Mouse (Mus musculus) CH12.LX (cell line): ENCODE results near the gene Pdzph1. TPM values are rescaled to one million over a fixed set of nuclear protein-coding genes. Genes with fewer than 3 reads are reported as not detected.

Experiments
- DNase-seq: peaks from one replicate; pipeline ENCODE4 v3.0.0-alpha.2; 2013; ENCODE audit errors: extremely low read depth
- H3K27ac ChIP-seq: 2 replicates; pipeline ENCODE4 v1.5.1; 2012; ENCODE audit warnings: low read depth, mild to moderate bottlenecking, control low read depth, moderate library complexity; ENCODE audit not compliant: insufficient read depth
- H3K27me3 ChIP-seq: replicated peaks from 2 replicates; pipeline ENCODE3; 2012; ENCODE audit warnings: inconsistent platforms
- H3K36me3 ChIP-seq, 2 experiments: replicated peaks in 1 of 2; 2 replicates each; pipeline versions ENCODE3 to v1.6.1; 2012; ENCODE audit warnings: inconsistent platforms in 1 of 2, low read length in 1 of 2, mild to moderate bottlenecking in 1 of 2, mixed read lengths in 1 of 2, moderate library complexity in 1 of 2; ENCODE audit not compliant: control insufficient read depth in 1 of 2, insufficient read depth in 1 of 2
- H3K4me1 ChIP-seq, 2 experiments: 2 replicates each; pipeline ENCODE4 v1.6.1; 2012; ENCODE audit warnings: inconsistent platforms in 1 of 2, moderate library complexity in 1 of 2; ENCODE audit not compliant: insufficient read depth in 2 of 2, control insufficient read depth in 1 of 2
- H3K4me2 ChIP-seq: 2 replicates; pipeline ENCODE4 v1.6.1; 2012; ENCODE audit warnings: low read depth, mild to moderate bottlenecking, control low read depth; ENCODE audit not compliant: poor library complexity, insufficient read depth, severe bottlenecking
- H3K4me3 ChIP-seq, 3 experiments: fragments of 150-350 bp in 1 of 3; sonication (generic) in 1 of 3; replicated peaks in 1 of 3; 2 replicates each; pipeline versions ENCODE3 to v1.5.1; 2011 to 2012; ENCODE audit warnings: low read depth in 2 of 3, low read length in 2 of 3, mild to moderate bottlenecking in 2 of 3, moderate library complexity in 2 of 3, control low read depth in 1 of 3, improper control_type of control experiment in 1 of 3, inconsistent platforms in 1 of 3, mixed read lengths in 1 of 3; ENCODE audit not compliant: poor library complexity in 1 of 3
- H3K79me2 ChIP-seq: replicated peaks from 2 replicates; pipeline ENCODE4 v1.6.1; 2012; ENCODE audit warnings: mild to moderate bottlenecking, moderate library complexity; ENCODE audit not compliant: control insufficient read depth, poor library complexity, insufficient read depth, severe bottlenecking; ENCODE audit errors: extremely low read depth
- H3K9ac ChIP-seq: 2 replicates; pipeline ENCODE4 v1.6.1; 2012; ENCODE audit warnings: low read depth, mild to moderate bottlenecking, control low read depth, moderate library complexity; ENCODE audit not compliant: insufficient read depth
- H3K9me3 ChIP-seq: replicated peaks from 2 replicates; pipeline ENCODE3; 2012; ENCODE audit warnings: low read length, inconsistent platforms, mixed read lengths
- CHD2 ChIP-seq: IDR thresholded peaks from 2 replicates; pipeline ENCODE4 v1.6.1; 2011; ENCODE audit warnings: low read length, improper control_type of control experiment
- CTCF ChIP-seq, 2 experiments: IDR thresholded peaks in 1 of 2; conservative IDR thresholded peaks in 1 of 2; 2 replicates each; pipeline ENCODE4 v1.5.1; 2011 to 2012; ENCODE audit warnings: low read depth in 2 of 2, low read length in 2 of 2, improper control_type of control experiment in 1 of 2, inconsistent platforms in 1 of 2, mild to moderate bottlenecking in 1 of 2, moderate library complexity in 1 of 2
- ELF1 ChIP-seq: IDR thresholded peaks from 2 replicates; pipeline ENCODE4 v1.6.1; 2014; ENCODE audit warnings: low read depth, mild to moderate bottlenecking, inconsistent platforms, low read length, improper control_type of control experiment
- EP300 ChIP-seq: IDR thresholded peaks from 2 replicates; pipeline ENCODE4 v1.6.1; 2011; ENCODE audit warnings: low read length, improper control_type of control experiment
- HCFC1 ChIP-seq: IDR thresholded peaks from 2 replicates; pipeline ENCODE4 v1.6.1; 2012; ENCODE audit warnings: low read depth, mild to moderate bottlenecking, inconsistent platforms, low read length, improper control_type of control experiment
- IRF4 ChIP-seq: IDR thresholded peaks from 2 replicates; pipeline ENCODE4 v1.6.1; 2014; ENCODE audit warnings: low read depth, mild to moderate bottlenecking, inconsistent platforms, low read length, improper control_type of control experiment
- KAT2A ChIP-seq: IDR thresholded peaks from 2 replicates; pipeline ENCODE4 v1.6.1; 2012; ENCODE audit warnings: low read length, improper control_type of control experiment, inconsistent platforms; ENCODE audit not compliant: insufficient replicate concordance
- MAFK ChIP-seq: IDR thresholded peaks from 2 replicates; pipeline ENCODE4 v1.6.1; 2011; ENCODE audit warnings: low read length, improper control_type of control experiment; ENCODE audit not compliant: insufficient replicate concordance
- MAZ ChIP-seq: IDR thresholded peaks from 2 replicates; pipeline ENCODE4 v1.6.1; 2012; ENCODE audit warnings: low read depth, mild to moderate bottlenecking, inconsistent platforms, low read length, improper control_type of control experiment, moderate library complexity
- MEF2A ChIP-seq: IDR thresholded peaks from 2 replicates; pipeline ENCODE4 v1.6.1; 2014; ENCODE audit warnings: low read depth, mild to moderate bottlenecking, inconsistent platforms, low read length, improper control_type of control experiment, borderline replicate concordance
- MYC ChIP-seq: IDR thresholded peaks from 2 replicates; pipeline ENCODE4 v1.6.1; 2011; ENCODE audit warnings: low read depth, mild to moderate bottlenecking, improper control_type of control experiment, low read length
- NRF1 ChIP-seq: IDR thresholded peaks from 2 replicates; pipeline ENCODE4 v1.6.1; 2014; ENCODE audit warnings: low read depth, mild to moderate bottlenecking, inconsistent platforms, low read length, improper control_type of control experiment, moderate library complexity
- PAX5 ChIP-seq: IDR thresholded peaks from 2 replicates; pipeline ENCODE4 v1.6.1; 2012; ENCODE audit warnings: low read length, inconsistent platforms, mixed read lengths
- POLR2A ChIP-seq: IDR thresholded peaks from 2 replicates; pipeline ENCODE4 v1.6.1; 2011; ENCODE audit warnings: low read depth, mild to moderate bottlenecking, improper control_type of control experiment, low read length
- POLR2AphosphoS2 ChIP-seq: IDR thresholded peaks from 2 replicates; pipeline ENCODE4 v1.6.1; 2011; ENCODE audit warnings: low read depth, low read length, improper control_type of control experiment
- RAD21 ChIP-seq: IDR thresholded peaks from 2 replicates; pipeline ENCODE4 v1.6.1; 2011; ENCODE audit warnings: low read depth, mild to moderate bottlenecking, low read length, improper control_type of control experiment, moderate library complexity
- RCOR1 ChIP-seq: conservative IDR thresholded peaks from 2 replicates; pipeline ENCODE4 v1.6.1; 2012; ENCODE audit warnings: low read depth, mild to moderate bottlenecking, inconsistent platforms, low read length, improper control_type of control experiment
- TBP ChIP-seq: conservative IDR thresholded peaks from 2 replicates; pipeline ENCODE4 v1.6.1; 2011; ENCODE audit warnings: low read depth, low read length, improper control_type of control experiment
- UBTF ChIP-seq: IDR thresholded peaks from 2 replicates; pipeline ENCODE4 v1.6.1; 2012; ENCODE audit warnings: low read depth, mild to moderate bottlenecking, inconsistent platforms, low read length, improper control_type of control experiment, moderate library complexity
- USF2 ChIP-seq: conservative IDR thresholded peaks from 2 replicates; pipeline ENCODE4 v1.6.1; 2011; ENCODE audit warnings: low read depth, low read length, improper control_type of control experiment
- dilution Hi-C: fragments of 300-500 bp; cut with MboI; formaldehyde crosslinking; loops from 2 replicates; pipeline ENCODE4 v1.14.3; 2020; ENCODE audit warnings: low sequenced_read_pairs; ENCODE audit not compliant: extremely low pct_unique_long_range_greater_than_20kb, extremely low pct_ligation_motif_present
- in situ Hi-C: fragments of 300-500 bp; cut with MboI; formaldehyde crosslinking; loops from 3 replicates; pipeline ENCODE4 v1.14.3; 2019; ENCODE audit warnings: low sequenced_read_pairs, low pct_ligation_motif_present, low pct_unique_long_range_greater_than_20kb, mixed read lengths
- polyA plus RNA-seq: library from polyadenylated mRNA; unstranded; fragments of >175 nt; gene quantifications from 2 replicates; pipeline ENCODE4 v1.2.1, GENCODE M21; 2012; ENCODE audit warnings: low read depth; ENCODE audit not compliant: insufficient read length
- total RNA-seq, 2 experiments: library from RNA; depleted of rRNA; stranded (reverse); fragments of 300-350 nt in 1 of 2; fragments of >200 nt in 1 of 2; gene quantifications; 2 replicates each; pipeline ENCODE4 v1.2.3; 2012 to 2014

Gene Pdzph1
- not detected in 2 replicates for total RNA-seq (2012; rRNA removed)
- total RNA-seq (2014; rRNA removed), result not detected in 2 replicates
- polyA plus RNA-seq, result not detected in 2 replicates

DNA sequence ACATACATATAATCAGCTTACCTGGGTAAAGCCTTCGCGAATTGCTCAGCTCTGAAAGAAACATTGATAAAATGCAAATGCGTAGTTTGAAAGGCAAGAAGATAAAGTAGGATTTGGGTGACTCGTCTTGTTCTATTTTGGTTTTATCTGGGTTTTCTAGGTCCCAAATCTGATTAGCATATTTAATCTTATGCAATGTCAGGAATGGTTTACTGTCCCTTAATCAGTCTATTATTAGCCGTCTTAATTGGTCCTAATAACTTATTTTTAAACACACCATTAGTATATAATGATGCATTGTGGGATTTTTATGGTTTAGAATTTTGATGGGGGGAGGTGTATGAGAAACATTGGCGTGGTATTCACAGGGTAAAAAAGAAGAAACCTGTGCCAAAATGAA lies at the start of gene Pdzph1:
Gene Pdzph1, minus strand, starts transcription at position 101 of the 400 bp plus-strand sequence.
- Histone ChIP-seq H3K9ac (no peak within 1 kb of the TSS), H3K27me3 (no peaks in the 10 kb centered on the region), H3K4me2 (no peak within 1 kb of the TSS), H3K79me2 (no peaks in the 10 kb centered on the region)
- no peak for TF ChIP-seq USF2
- TF ChIP-seq KAT2A, result no peak
- no peak for TF ChIP-seq MYC
- TF ChIP-seq RAD21, result no peak
- no peak for TF ChIP-seq POLR2AphosphoS2
- no peak for TF ChIP-seq POLR2A
- no peak for TF ChIP-seq MEF2A
- TF ChIP-seq ELF1, result no peak
- no peak for TF ChIP-seq TBP
- no peak for TF ChIP-seq PAX5
- no peak for TF ChIP-seq IRF4
- TF ChIP-seq CTCF (conservative IDR thresholded peaks at IDR 0.05 in 1 of 2, IDR thresholded peaks at IDR 0.05 in 1 of 2; ENCODE audit: low read depth in 2 of 2, low read length in 2 of 2), result no peak
- TF ChIP-seq UBTF, result no peak
- no peak for TF ChIP-seq EP300
- TF ChIP-seq NRF1, result no peak
- TF ChIP-seq RCOR1, result no peak
- no peak for TF ChIP-seq HCFC1
- no peak for TF ChIP-seq MAFK
- TF ChIP-seq CHD2, result no peak
- TF ChIP-seq MAZ, result no peak
- TF ChIP-seq, all 38 proteins: peak for 0
- DNase-seq, result no peak
- dilution Hi-C loops (no loop called here), in situ Hi-C loops (no loop called here)
- no peaks in the 10 kb centered on the region for H3K4me1 ChIP-seq
- H3K9me3 ChIP-seq, result peaks cover 45% of the 10 kb centered on the region
- H3K27ac ChIP-seq, result no peak within 1 kb of the TSS
- H3K36me3 ChIP-seq, result no peaks in the 10 kb centered on the region
- H3K4me3 ChIP-seq, result no peak within 1 kb of the TSS

DNA sequence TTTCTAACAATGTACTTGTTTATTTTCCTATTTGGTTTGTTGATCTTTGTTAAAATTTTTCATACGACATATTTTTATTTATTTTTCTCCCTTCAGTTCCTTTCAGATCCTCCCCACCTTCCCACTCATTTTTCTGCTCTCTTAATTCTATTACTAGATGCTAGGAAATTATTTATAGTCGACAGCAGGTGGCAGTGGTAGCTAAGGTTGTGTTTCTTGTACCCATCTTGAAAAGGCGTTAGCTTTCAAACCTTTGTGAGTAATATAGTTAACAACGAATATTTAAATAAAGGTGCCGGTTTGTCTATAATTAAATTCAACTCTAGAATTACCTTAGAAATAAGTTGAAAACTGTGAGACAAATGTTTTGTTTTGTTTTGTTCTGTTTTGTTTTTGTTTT lies 48.6 kb upstream of the Pdzph1 start:
- no peak for DNase-seq
- in situ Hi-C loops (no loop called here), dilution Hi-C loops (no loop called here)
- no peak overlapping the region for H3K27ac ChIP-seq
- no peak overlapping the region for H3K4me2 ChIP-seq
- H3K36me3 ChIP-seq, result no peaks in the 10 kb centered on the region
- no peak overlapping the region for H3K4me3 ChIP-seq
- H3K79me2 ChIP-seq, result no peaks in the 10 kb centered on the region
- no peaks in the 10 kb centered on the region for H3K27me3 ChIP-seq
- no peak overlapping the region for H3K9ac ChIP-seq
- TF ChIP-seq CTCF (conservative IDR thresholded peaks at IDR 0.05 in 1 of 2, IDR thresholded peaks at IDR 0.05 in 1 of 2; ENCODE audit: low read depth in 2 of 2, low read length in 2 of 2), result peak in 1 of 2 experiments; percentile 11; a peak in 2 of 4 replicates
- no peak for TF ChIP-seq POLR2A
- peak; percentile 27 for TF ChIP-seq RAD21
- H3K9me3 ChIP-seq, result peaks cover 20% of the 10 kb centered on the region
- H3K4me1 ChIP-seq, result no peaks in the 10 kb centered on the region
